Mouse (Mus musculus): ENCODE measurements around the gene Amn. TPM values are rescaled to one million over a fixed set of nuclear protein-coding genes. Genes with fewer than 3 reads are reported as not detected.

Gene Amn
- polyA plus RNA-seq, 1 experiment = 194 TPM

DNA sequence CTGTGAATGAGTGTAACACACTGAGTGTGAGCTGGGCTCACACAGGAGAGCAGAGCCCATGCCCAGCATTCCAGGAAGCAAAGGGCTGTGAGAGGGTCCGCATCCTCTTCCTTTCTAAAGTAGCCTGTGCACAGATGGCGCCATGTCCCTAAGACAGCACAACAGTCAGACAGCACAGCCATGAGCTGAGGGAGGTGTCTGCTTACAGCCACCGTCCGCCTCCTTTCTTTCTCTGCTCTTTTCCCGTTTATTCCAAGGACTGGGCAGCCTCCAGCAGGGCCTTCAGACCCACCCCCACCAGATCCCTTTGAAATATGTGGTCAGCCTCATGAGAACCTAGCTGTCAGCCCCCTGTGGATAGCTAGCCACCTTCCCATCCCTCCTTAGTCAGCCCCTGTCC, 5.7 kb upstream of the Amn start:
- WGBS = 84% methylated on average over 5 of the region's 5 CpGs
- DNase-seq = no peak
- Histone ChIP-seq H3K36me3 (ENCODE audit: control insufficient read depth, insufficient read depth, low read length) (no peaks in the 10 kb centered on the region), H3K4me3 (ENCODE audit: insufficient read depth, low read depth, low read length) (no peak overlapping the region), H3K27ac (ENCODE audit: insufficient read depth, low read depth, low read length) (no peak overlapping the region), H3K27me3 (replicated peaks; ENCODE audit: control insufficient read depth, insufficient read depth, low read length) (no peaks in the 10 kb centered on the region), H3K4me1 (ENCODE audit: control insufficient read depth, insufficient read depth, low read length) (no peaks in the 10 kb centered on the region)
- no peak for TF ChIP-seq CTCF (conservative IDR thresholded peaks at IDR 0.05; ENCODE audit: insufficient read depth, insufficient read length, low read depth, low read length)

DNA sequence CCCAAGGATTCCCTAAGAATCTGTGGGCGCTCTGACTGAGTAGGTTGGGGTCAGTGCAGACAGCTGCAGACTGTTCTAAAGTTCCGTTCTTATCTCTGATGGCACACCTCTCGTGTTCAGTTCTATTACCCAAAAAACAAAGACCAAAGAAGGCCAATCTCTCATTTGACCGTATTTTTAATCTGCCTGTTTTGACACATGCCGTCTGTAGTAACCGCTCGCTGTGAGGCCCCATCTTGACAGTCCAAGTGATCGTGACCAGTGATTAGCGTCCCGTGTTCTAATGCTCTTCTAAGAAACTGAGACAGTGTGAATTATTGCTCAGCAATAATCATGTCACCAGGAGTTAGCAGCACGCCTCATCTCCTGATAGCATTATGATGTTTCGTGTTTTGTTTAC, 4.3 kb upstream of the Amn start:
- no peaks in the 10 kb centered on the region for H3K36me3 ChIP-seq (ENCODE audit: control insufficient read depth, insufficient read depth, low read length)
- TF ChIP-seq POLR2A (IDR thresholded peaks at IDR 0.05; ENCODE audit: low read depth, low read length) (no peak), CTCF (conservative IDR thresholded peaks at IDR 0.05; ENCODE audit: insufficient read depth, insufficient read length, low read depth, low read length) (no peak)
- H3K27me3 ChIP-seq (replicated peaks; ENCODE audit: control insufficient read depth, insufficient read depth, low read length) = no peaks in the 10 kb centered on the region
- H3K4me3 ChIP-seq (ENCODE audit: insufficient read depth, low read depth, low read length) = no peak overlapping the region
- DNase-seq = no peak
- WGBS = 86% methylated on average over 12 of the region's 12 CpGs
- no peak overlapping the region for H3K27ac ChIP-seq (ENCODE audit: insufficient read depth, low read depth, low read length)
- H3K4me1 ChIP-seq (ENCODE audit: control insufficient read depth, insufficient read depth, low read length) = peaks cover 5% of the 10 kb centered on the region; the same call in 1 of the 2 replicates

DNA sequence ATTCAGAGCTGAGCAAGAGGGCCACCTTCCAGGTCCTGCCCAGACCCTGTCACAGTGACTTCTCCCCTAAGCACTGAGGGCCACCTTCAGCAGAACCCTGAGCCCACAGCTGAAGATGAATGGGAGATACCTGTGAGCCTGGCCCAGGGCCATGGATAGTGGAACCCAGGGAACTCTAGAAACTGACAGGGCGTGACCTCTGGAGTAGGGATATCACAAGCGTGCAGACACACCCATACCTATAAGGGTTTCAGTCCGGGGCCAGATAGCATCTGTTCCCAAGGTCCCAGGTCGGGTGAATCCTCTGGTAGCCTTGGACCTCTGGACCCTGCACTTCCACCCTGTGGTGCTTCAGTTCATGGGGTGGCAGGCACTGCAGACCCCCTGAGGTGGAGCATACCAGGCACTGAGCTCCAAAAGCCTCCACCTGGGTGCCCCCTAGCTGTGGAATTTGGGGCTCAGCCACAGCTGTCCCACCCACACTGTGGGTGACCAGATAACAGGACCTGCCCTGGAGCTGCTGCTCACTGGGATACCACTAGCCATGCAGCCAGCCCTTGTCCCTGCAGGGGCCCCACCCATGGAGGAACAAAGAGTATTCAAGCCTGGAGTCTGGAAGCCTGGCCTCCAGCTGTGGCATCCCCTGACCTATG, 3.1 kb upstream of the Amn start:
- TF ChIP-seq CTCF (conservative IDR thresholded peaks at IDR 0.05; ENCODE audit: insufficient read depth, insufficient read length, low read depth, low read length) (no peak), POLR2A (IDR thresholded peaks at IDR 0.05; ENCODE audit: low read depth, low read length) (no peak)
- H3K36me3 ChIP-seq (ENCODE audit: control insufficient read depth, insufficient read depth, low read length) = no peaks in the 10 kb centered on the region
- 76% methylated on average over 4 of the region's 4 CpGs for WGBS
- no peak overlapping the region for H3K4me3 ChIP-seq (ENCODE audit: insufficient read depth, low read depth, low read length)
- H3K4me1 ChIP-seq (ENCODE audit: control insufficient read depth, insufficient read depth, low read length) = peaks cover 5% of the 10 kb centered on the region; the same call in 1 of the 2 replicates
- H3K27me3 ChIP-seq (replicated peaks; ENCODE audit: control insufficient read depth, insufficient read depth, low read length) = no peaks in the 10 kb centered on the region
- no peak for DNase-seq
- H3K27ac ChIP-seq (ENCODE audit: insufficient read depth, low read depth, low read length) = no peak overlapping the region

DNA sequence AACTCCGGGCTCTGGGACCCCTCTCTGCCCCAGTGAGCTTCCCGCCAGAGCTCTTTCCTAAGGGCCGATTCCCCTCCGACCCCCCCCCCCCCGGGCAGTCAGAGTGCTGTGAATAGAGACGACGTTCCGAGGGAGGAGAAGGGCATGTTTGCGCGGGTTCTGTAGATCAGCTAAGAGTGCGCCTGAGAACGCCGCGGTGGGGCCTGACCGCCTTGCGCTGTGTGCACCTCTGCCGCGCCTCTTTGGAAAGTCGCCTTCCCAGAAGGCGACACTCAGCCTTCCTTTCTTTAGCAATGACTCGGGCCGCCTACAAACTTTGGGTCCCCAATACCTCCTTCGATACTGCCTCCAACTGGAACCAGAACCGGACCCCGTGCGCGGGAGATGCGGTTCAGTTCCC, 511 bp downstream of the Amn start:
- 5% methylated on average over 28 of the region's 28 CpGs for WGBS
- Histone ChIP-seq H3K27me3 (replicated peaks; ENCODE audit: control insufficient read depth, insufficient read depth, low read length) (no peaks in the 10 kb centered on the region), H3K4me3 (ENCODE audit: insufficient read depth, low read depth, low read length) (peak overlapping the region; percentile 72), H3K27ac (ENCODE audit: insufficient read depth, low read depth, low read length) (peak overlapping the region; percentile 81), H3K36me3 (ENCODE audit: control insufficient read depth, insufficient read depth, low read length) (no peaks in the 10 kb centered on the region), H3K4me1 (ENCODE audit: control insufficient read depth, insufficient read depth, low read length) (peaks cover 10% of the 10 kb centered on the region; the same call in 1 of the 2 replicates)
- TF ChIP-seq CTCF (conservative IDR thresholded peaks at IDR 0.05; ENCODE audit: insufficient read depth, insufficient read length, low read depth, low read length) (no peak), POLR2A (IDR thresholded peaks at IDR 0.05; ENCODE audit: low read depth, low read length) (no peak)
- DNase-seq = no peak

DNA sequence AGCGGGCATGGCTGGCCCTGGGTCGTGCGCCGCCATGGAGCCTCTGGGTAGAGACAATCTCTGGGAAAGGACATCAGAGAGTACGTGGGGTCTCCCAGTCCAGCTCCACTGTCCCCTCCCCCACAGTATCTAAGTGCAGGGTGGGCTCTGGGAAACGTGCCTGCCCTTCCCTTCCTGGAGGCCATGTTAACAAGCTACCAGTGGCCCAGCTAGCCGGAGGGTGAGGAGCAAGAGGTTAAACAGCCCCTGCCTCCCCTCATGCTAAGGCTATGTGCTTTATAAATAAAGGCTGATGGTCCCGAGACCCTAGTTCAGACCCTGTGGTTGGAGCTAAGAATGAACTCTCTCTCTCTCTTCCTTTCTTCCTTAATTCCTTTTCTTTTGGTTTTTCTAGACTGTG, 1.1 kb downstream of the Amn start:
- Histone ChIP-seq H3K27me3 (replicated peaks; ENCODE audit: control insufficient read depth, insufficient read depth, low read length) (no peaks in the 10 kb centered on the region), H3K36me3 (ENCODE audit: control insufficient read depth, insufficient read depth, low read length) (no peaks in the 10 kb centered on the region), H3K4me3 (ENCODE audit: insufficient read depth, low read depth, low read length) (peak overlapping the region; percentile 72), H3K4me1 (ENCODE audit: control insufficient read depth, insufficient read depth, low read length) (peaks cover 10% of the 10 kb centered on the region; the same call in 1 of the 2 replicates), H3K27ac (ENCODE audit: insufficient read depth, low read depth, low read length) (no peak overlapping the region)
- TF ChIP-seq CTCF (conservative IDR thresholded peaks at IDR 0.05; ENCODE audit: insufficient read depth, insufficient read length, low read depth, low read length) (no peak), POLR2A (IDR thresholded peaks at IDR 0.05; ENCODE audit: low read depth, low read length) (no peak)
- DNase-seq = no peak
- WGBS = 16% methylated on average over 8 of the region's 8 CpGs

DNA sequence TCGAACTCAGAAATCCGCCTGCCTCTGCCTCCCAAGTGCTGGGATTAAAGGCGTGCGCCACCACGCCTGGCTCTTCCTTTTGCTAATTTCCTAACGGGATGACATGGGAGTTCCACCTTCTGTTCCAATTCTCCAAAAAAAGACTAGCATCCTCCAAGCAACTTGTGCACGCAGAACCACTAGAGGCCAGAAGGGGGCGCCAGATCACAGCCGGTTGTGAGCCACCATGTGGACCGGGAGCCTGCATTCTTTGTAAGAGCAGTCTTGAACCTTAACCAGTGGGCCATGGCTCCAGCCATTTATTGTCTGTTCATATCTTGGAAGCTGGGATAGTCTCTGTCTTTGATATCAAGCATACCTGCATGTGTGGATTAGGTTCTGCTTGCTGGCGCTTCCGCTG, 1.5 kb downstream of the Amn start:
- Histone ChIP-seq H3K27ac (ENCODE audit: insufficient read depth, low read depth, low read length) (no peak overlapping the region), H3K4me3 (ENCODE audit: insufficient read depth, low read depth, low read length) (no peak overlapping the region), H3K4me1 (ENCODE audit: control insufficient read depth, insufficient read depth, low read length) (peaks cover 10% of the 10 kb centered on the region; the same call in 1 of the 2 replicates), H3K27me3 (replicated peaks; ENCODE audit: control insufficient read depth, insufficient read depth, low read length) (no peaks in the 10 kb centered on the region), H3K36me3 (ENCODE audit: control insufficient read depth, insufficient read depth, low read length) (no peaks in the 10 kb centered on the region)
- WGBS = 22% methylated on average over 12 of the region's 12 CpGs
- peak; percentile 87 for DNase-seq
- TF ChIP-seq POLR2A (IDR thresholded peaks at IDR 0.05; ENCODE audit: low read depth, low read length) (no peak), CTCF (conservative IDR thresholded peaks at IDR 0.05; ENCODE audit: insufficient read depth, insufficient read length, low read depth, low read length) (peak; percentile 89)

DNA sequence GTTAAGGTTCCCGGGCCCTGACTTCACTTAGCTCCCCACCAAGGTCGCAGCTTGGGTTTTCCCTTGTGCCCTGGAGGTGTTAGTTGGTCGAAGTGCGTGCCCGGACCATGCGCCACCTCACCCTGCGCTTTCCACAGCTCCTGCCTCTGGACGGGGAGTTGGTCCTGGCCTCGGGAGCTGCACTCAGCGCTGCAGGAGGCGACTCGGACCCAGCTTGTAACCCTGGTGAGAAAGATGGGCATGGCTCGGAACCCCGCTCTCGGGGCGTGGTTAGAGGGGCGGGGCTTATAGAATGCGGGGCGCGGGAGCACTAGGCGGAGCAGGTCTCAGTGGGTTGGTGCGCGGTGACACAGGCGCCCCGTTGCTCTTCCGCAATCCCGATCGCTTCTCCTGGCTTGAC, 3.1 kb downstream of the Amn start:
- TF ChIP-seq POLR2A (IDR thresholded peaks at IDR 0.05; ENCODE audit: low read depth, low read length) (no peak), CTCF (conservative IDR thresholded peaks at IDR 0.05; ENCODE audit: insufficient read depth, insufficient read length, low read depth, low read length) (no peak)
- Histone ChIP-seq H3K36me3 (ENCODE audit: control insufficient read depth, insufficient read depth, low read length) (no peaks in the 10 kb centered on the region), H3K4me1 (ENCODE audit: control insufficient read depth, insufficient read depth, low read length) (peaks cover 10% of the 10 kb centered on the region; the same call in 1 of the 2 replicates), H3K27me3 (replicated peaks; ENCODE audit: control insufficient read depth, insufficient read depth, low read length) (no peaks in the 10 kb centered on the region), H3K4me3 (ENCODE audit: insufficient read depth, low read depth, low read length) (no peak overlapping the region), H3K27ac (ENCODE audit: insufficient read depth, low read depth, low read length) (no peak overlapping the region)
- no peak for DNase-seq
- WGBS = 24% methylated on average over 28 of the region's 28 CpGs
